Mouse (Mus musculus) embryo, embryonic 11 days (tissue): ENCODE results near the gene Rab11fip3.

Experiments used
- DNase-seq: peaks from one replicate; pipeline ENCODE4 v3.0.0-alpha.2; 2015

Gene Rab11fip3

DNA sequence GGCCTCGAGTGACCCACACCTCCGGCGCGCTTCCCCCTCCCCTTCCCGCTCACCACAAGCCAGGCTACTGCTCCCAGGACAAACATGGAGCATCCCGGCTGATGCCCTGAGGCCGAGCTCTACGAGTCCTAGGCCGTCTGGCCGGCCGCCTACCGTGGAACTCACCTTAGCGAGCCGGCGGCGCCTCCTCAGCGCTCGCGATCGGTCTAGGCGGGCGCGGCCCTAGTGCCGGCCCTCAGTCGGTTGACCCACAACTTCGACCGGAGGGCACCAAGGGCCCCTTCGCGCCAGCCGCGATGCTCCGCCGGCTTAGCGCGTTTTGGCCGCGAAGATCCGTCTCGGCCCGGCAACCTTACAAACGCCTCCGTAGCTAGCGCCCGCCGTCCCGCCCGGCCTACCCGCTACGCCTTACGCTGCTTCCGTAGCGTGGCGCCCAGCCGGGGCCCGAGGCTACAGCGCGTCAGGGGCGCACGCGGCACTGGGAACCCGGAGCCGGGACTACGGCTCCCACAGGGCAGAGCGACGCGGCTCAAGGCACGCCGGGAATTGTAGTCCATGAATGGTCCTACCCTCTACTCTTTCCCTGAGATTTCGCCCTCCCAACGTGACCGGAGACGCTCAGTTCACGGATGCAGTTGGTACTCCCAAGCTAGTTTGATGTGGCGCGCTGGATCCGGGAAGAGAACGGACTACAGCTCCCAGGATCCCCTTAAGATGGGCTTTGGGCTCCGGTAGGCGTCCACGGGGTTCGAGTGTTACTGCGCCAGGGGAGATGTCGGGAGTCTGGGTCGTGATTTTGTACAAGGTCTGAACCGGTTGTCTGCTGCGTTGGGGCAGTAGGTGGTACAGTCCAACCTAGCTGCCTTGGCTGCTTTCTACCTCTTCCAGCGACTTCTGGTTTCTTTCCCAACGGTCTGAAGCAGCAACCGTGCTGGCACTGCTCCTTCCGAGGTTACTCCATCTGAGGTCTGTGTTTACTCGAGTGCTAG lies 83.8 kb downstream of the Rab11fip3 start, which contains the start of gene Capn15:
Gene Capn15 (minus strand): TSS at position 491 of the 989 bp plus-strand sequence.
- DNase-seq, result peak; percentile 98

- DNase-seq, result no peak
Measured at GRCm38 (mm10) chr17:25984556-25985305, 84.6 kb downstream of the Rab11fip3 start.

- DNase-seq, result no peak
Measured at GRCm38 (mm10) chr17:25984066-25984465, 85.3 kb downstream of the Rab11fip3 start.

GRCm38 (mm10) chr17:25982913-25983312 lies 86.4 kb downstream of the Rab11fip3 start:
- DNase-seq, result no peak

GRCm38 (mm10) chr17:25980854-25981253 lies 88.5 kb downstream of the Rab11fip3 start:
- no peak for DNase-seq

GRCm38 (mm10) chr17:25979829-25980738 lies 89.3 kb downstream of the Rab11fip3 start:
- DNase-seq, result no peak

DNA sequence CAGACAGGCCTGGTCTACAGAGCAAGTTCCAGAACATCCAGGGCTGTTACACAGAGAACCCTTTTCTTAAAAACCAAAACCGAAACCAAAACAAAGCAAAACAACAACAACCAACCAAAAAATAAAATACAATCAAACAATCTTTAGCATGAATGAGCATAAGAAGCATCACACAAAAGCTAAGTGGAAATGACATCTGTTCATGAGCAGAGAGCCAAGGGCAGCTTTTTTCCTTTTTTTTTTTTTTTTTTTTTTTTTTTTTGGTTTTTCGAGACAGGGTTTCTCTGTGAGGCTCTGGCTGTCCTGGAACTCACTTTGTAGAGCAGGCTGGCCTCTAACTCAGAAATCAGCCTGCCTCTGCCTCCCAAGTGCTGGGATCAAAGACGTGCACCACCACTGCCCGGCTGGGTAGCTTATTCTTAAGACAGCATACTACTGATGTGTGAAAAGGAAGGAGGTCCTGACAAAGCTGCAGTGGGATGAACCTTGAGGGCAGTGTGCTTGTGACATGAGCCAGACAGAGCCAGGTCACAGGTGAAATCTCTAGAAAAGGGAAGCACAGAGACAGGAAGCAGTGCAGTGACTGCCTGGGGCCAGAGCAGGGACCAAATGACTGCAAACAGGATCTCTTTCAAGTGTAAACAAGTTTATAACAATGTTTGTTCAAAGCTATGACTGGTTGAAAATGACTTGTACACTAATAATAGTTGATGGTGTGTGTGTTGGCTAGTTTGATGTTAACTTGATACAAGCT lies 98.2 kb downstream of the Rab11fip3 start:
- no peak for DNase-seq

DNA sequence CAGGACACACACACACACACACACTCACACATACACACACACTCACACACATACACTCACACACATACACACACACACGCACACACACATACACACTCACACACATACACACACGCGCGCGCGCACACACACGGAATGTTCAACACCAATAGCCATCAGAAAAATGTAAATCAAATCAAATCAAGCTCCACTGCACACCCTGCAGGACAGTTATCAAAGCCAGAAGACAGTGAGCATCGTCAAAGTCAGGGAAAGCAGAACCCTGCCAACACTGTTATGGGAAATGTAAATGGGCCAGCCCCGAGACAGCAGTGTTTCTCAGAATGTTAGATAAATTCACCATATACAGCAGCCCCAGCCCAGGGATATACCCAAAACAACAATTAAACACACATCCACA lies 98.9 kb downstream of the Rab11fip3 start:
- DNase-seq, result no peak

- no peak for DNase-seq
Measured at GRCm38 (mm10) chr17:25968176-25968575, 101.2 kb downstream of the Rab11fip3 start.

DNA sequence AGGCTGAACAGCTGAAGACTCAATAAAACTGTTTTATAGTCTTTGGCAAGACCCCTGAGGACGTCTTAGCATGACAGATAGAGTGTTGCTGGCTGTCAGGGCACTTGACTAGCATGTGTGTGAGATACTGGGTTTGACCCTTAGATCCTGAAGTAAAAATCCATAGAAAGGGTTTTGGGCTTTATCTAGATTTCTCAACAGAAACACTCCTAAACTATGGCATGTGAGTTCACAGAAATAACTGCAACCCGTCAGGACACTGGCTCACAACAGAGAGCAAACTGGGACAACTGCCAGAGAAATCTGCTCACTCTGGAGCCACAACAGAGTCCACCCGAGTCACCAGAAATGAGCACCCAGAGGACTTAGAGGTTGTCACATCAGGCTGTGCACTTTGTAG lies 101.7 kb downstream of the Rab11fip3 start:
- DNase-seq, result no peak

- no peak for DNase-seq
Measured at GRCm38 (mm10) chr17:25964271-25964670, 105.1 kb downstream of the Rab11fip3 start.

DNA sequence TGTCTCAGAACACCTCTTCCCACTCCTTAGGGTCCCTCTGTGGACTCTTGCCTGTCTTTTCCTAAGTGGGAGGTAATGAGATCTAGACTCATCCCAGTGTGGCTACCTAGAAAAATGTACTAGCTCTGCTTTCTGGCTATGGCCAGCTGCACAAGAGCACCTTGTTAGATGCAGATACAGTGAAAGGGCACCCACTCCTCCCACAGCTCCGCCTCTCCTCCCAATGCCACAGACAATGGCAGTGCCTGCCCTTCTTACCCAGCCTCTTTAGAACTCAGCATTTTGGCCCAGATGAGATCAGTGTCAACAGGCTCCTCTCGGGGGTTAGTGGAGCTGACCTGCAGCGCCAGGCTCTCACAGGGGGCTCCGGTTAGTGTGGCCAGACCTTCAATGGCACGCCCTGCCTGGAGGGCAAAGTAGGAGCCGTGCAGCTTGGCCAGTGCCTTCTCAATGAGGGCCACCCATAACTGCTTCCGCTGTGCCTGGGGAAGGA lies 106.9 kb downstream of the Rab11fip3 start:
- no peak for DNase-seq

GRCm38 (mm10) chr17:25961566-25961965 lies 107.8 kb downstream of the Rab11fip3 start:
- no peak for DNase-seq

DNA sequence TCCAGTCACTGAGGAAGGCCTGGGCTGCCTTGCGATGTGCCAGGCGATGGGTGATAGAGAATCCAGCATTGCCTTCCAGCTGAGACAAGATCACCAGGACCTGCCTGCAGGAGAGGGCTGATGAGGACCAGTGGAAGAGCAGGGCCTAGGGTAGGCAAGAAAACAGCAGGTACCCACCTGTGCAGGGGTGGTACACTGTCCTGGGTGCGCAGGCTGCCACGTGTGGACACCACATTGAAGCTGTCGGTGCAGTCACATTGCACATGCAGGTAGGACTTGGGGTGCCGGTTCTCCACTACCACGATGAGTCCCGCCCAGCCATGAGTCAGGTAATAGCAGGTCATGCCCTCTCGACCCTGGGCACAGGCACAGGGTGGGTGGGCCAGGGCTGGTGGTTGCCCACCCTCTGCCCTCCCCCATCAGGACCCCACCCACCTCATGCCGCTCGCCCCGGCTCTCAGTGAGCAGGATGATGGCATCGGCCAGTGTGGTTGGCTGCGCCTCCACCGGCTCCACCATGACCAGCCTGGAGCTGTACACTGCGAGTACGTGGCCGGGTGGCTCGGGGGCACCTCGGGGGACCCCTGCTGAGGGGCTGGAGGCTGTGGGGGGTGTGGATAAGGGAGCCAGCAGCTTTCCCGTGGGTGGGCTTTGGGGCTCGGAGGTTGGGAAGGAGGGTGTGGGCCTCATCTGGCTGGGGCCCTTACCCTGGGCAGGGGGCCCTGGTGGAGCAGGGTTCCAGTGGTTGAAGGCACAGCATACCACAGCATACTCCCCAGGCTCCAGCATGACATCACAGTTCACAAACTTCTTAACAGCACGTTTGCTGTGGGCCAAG lies 109.5 kb downstream of the Rab11fip3 start:
- no peak for DNase-seq

- no peak for DNase-seq
Measured at GRCm38 (mm10) chr17:25958771-25959494, 110.4 kb downstream of the Rab11fip3 start.

DNA sequence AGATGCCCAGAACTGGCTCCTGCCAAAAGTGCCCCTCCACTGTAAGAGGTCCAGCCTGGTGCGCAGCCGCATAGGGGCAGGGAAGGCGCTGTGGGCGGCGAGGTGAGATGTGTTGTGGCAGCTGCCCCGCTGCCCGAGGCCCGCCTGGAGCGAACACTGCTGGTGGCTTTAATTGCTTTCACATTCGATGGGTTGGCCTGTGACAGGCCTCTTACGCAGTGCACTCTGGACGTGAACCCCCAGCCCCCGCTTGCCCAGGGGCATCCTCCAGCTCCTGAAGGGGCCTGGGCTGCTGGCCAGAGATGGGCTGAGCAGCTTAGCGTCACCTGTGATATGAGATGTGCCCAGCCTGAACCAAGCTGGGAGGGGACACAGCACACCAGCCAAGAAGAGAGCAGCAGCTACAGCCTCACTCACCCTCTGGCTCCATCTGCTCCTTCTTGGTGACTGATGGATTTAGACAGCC lies 111.7 kb downstream of the Rab11fip3 start:
- DNase-seq, result no peak

GRCm38 (mm10) chr17:25956631-25957030 lies 112.7 kb downstream of the Rab11fip3 start:
- no peak for DNase-seq

DNA sequence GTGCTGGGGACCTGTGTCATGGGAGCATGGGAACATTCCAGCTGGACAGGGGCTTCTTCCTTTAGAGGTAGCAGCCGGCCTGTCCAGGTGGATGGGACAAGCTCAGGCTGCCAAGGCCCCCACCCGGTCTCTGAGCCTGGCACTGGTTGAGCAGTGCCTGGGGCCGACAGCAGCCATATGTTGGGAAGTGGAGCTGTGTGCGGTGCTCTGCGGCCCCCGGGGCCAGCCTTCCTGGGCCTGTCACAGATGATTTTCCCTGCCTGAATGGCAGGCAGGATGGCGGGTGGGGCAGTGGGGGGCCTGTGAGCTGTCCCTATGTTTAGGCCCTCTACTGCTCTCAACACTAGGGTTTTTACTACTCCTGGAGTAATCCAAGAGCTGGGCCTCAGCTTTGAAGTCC lies 113.2 kb downstream of the Rab11fip3 start:
- DNase-seq, result no peak

DNA sequence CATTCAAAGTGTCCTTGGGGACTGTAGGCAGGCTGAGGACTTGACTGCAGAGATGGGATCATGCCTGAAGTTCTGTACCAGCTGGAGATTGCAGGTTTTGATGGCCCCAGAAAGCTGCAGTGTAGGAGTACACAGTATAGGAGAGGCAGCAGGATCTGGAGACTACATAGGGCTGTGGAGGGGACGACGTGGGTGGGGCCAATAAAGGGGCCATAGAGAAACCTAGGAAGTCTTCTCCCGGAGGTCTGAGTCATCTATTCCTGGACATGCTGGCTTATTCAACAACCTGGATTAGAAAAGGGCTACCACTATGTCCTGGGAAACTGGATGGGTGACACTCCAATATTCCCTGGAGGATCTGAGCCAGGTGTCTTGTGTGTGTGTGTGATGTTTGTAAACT lies 113.6 kb downstream of the Rab11fip3 start:
- DNase-seq, result no peak

DNA sequence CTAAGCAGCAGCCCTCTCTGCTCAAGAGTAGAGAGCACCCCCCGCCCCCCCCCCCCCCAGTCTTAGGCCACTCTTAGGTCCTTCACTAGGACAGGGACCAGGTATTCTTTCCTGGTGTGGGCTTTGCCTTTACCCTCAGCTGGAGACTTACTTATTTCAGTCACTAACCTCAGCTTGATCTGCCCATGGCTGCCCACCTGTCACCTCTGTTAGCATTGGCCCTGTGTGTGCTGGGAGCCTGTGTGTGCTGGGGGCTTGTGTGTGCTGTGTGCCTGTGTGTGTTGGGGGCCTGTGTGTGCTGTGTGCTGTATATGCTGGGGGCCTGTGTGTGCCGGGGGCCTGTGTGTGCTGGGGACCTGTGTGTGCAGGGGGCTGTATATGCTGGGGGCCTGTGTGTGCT lies 114.7 kb downstream of the Rab11fip3 start:
- no peak for DNase-seq
